Mouse (Mus musculus): ENCODE data around the gene Mfsd2a. TPM values are rescaled to one million over a fixed set of nuclear protein-coding genes. Genes with fewer than 3 reads are reported as not detected.
"Not testable (repeated sequence)": the region's sequence is repeated elsewhere in the genome, so short reads cannot be mapped to it uniquely, and the experiment has no call there.

Mfsd2a gene
- total and polyA plus RNA-seq, 3 experiments, result 0.11 TPM; not detected in 2

GRCm38 (mm10) chr4:122991177-122991576, 30.2 kb upstream of the Mfsd2a start:
- H3K4me1 ChIP-seq (ENCODE audit: insufficient read depth, low read depth, low read length), result peaks cover 6% of the 10 kb centered on the region; the same call in 1 of the 2 replicates
- DNase-seq (ENCODE audit: low spot score) (no peak), ATAC-seq (ENCODE audit: extremely low read depth, insufficient number of reproducible peaks, low FRiP score, poor library complexity, severe bottlenecking) (no peak)
- H3K27me3 ChIP-seq (ENCODE audit: insufficient read depth, low read length), result peaks cover 18% of the 10 kb centered on the region
- H3K36me3 ChIP-seq (replicated peaks), result no peaks in the 10 kb centered on the region
- no peaks in the 10 kb centered on the region for H3K9me3 ChIP-seq (replicated peaks)
- TF ChIP-seq TAL1 (conservative IDR thresholded peaks at IDR 0.05; ENCODE audit: low read depth, low read length) (no peak), GATA1 (IDR thresholded peaks at IDR 0.05; ENCODE audit: borderline replicate concordance, low read length) (no peak), POLR2AphosphoS5 (IDR thresholded peaks at IDR 0.05; ENCODE audit: insufficient replicate concordance, low read depth, low read length) (no peak), CTCF (IDR thresholded peaks at IDR 0.05; ENCODE audit: low read depth, low read length) (no peak)
- no peak overlapping the region for H3K4me3 ChIP-seq (ENCODE audit: low read depth, low read length)

- H3K9me3 ChIP-seq (replicated peaks); ATAC-seq (ENCODE audit: extremely low read depth, insufficient number of reproducible peaks, low FRiP score, poor library complexity, severe bottlenecking); H3K4me3 ChIP-seq (ENCODE audit: low read depth, low read length); H3K36me3 ChIP-seq (replicated peaks); H3K4me1 ChIP-seq (ENCODE audit: insufficient read depth, low read depth, low read length); DNase-seq (ENCODE audit: low spot score): not testable (repeated sequence)
- peaks cover 19% of the 10 kb centered on the region for H3K27me3 ChIP-seq (ENCODE audit: insufficient read depth, low read length)
Observed at GRCm38 (mm10) chr4:122988004-122988403, 27.0 kb upstream of the Mfsd2a start.

- no peaks in the 10 kb centered on the region for H3K36me3 ChIP-seq (replicated peaks)
- peaks cover 17% of the 10 kb centered on the region for H3K27me3 ChIP-seq (ENCODE audit: insufficient read depth, low read length)
- no peak overlapping the region for H3K4me3 ChIP-seq (ENCODE audit: low read depth, low read length)
- H3K4me1 ChIP-seq (ENCODE audit: insufficient read depth, low read depth, low read length), result no peaks in the 10 kb centered on the region
- no peak for TF ChIP-seq GATA2 (IDR thresholded peaks at IDR 0.05; ENCODE audit: borderline replicate concordance, low read depth, low read length)
- TF ChIP-seq TAL1 (conservative IDR thresholded peaks at IDR 0.05; ENCODE audit: low read depth, low read length), result no peak
- no peak for TF ChIP-seq GATA1 (IDR thresholded peaks at IDR 0.05; ENCODE audit: borderline replicate concordance, low read length)
- TF ChIP-seq POLR2AphosphoS5 (IDR thresholded peaks at IDR 0.05; ENCODE audit: insufficient replicate concordance, low read depth, low read length), result no peak
- TF ChIP-seq CTCF (IDR thresholded peaks at IDR 0.05; ENCODE audit: low read depth, low read length), result no peak
- DNase-seq (ENCODE audit: low spot score) (no peak), ATAC-seq (ENCODE audit: extremely low read depth, insufficient number of reproducible peaks, low FRiP score, poor library complexity, severe bottlenecking) (no peak)
- no peaks in the 10 kb centered on the region for H3K9me3 ChIP-seq (replicated peaks)
Observed at GRCm38 (mm10) chr4:122987421-122987820, 26.4 kb upstream of the Mfsd2a start.

- peak; percentile 45 for ATAC-seq (ENCODE audit: extremely low read depth, insufficient number of reproducible peaks, low FRiP score, poor library complexity, severe bottlenecking)
- H3K27me3 ChIP-seq (ENCODE audit: insufficient read depth, low read length), result peaks cover 28% of the 10 kb centered on the region
- H3K4me1 ChIP-seq (ENCODE audit: insufficient read depth, low read depth, low read length), result no peaks in the 10 kb centered on the region
- no peaks in the 10 kb centered on the region for H3K36me3 ChIP-seq (replicated peaks)
- H3K4me3 ChIP-seq (ENCODE audit: low read depth, low read length), result no peak overlapping the region
- peak; percentile 35 for DNase-seq (ENCODE audit: low spot score)
- H3K9me3 ChIP-seq (replicated peaks), result no peaks in the 10 kb centered on the region
- TF ChIP-seq GATA2 (IDR thresholded peaks at IDR 0.05; ENCODE audit: borderline replicate concordance, low read depth, low read length) (no peak), TAL1 (conservative IDR thresholded peaks at IDR 0.05; ENCODE audit: low read depth, low read length) (no peak), CTCF (IDR thresholded peaks at IDR 0.05; ENCODE audit: low read depth, low read length) (0 out of 2 replicates have a peak, but pooled peaks have one; percentile 7), POLR2AphosphoS5 (IDR thresholded peaks at IDR 0.05; ENCODE audit: insufficient replicate concordance, low read depth, low read length) (no peak), GATA1 (IDR thresholded peaks at IDR 0.05; ENCODE audit: borderline replicate concordance, low read length) (no peak)
Observed at GRCm38 (mm10) chr4:122985110-122985509, 24.1 kb upstream of the Mfsd2a start.

GRCm38 (mm10) chr4:122983486-122984261, 22.7 kb upstream of the Mfsd2a start:
- Histone ChIP-seq H3K27me3 (ENCODE audit: insufficient read depth, low read length) (peaks cover 32% of the 10 kb centered on the region), H3K36me3 (replicated peaks) (no peaks in the 10 kb centered on the region), H3K4me3 (ENCODE audit: low read depth, low read length) (no peak overlapping the region), H3K9me3 (replicated peaks) (no peaks in the 10 kb centered on the region), H3K4me1 (ENCODE audit: insufficient read depth, low read depth, low read length) (no peaks in the 10 kb centered on the region)
- ATAC-seq (ENCODE audit: extremely low read depth, insufficient number of reproducible peaks, low FRiP score, poor library complexity, severe bottlenecking) (no peak), DNase-seq (ENCODE audit: low spot score) (no peak)
- no peak for TF ChIP-seq POLR2AphosphoS5 (IDR thresholded peaks at IDR 0.05; ENCODE audit: insufficient replicate concordance, low read depth, low read length)
- no peak for TF ChIP-seq GATA1 (IDR thresholded peaks at IDR 0.05; ENCODE audit: borderline replicate concordance, low read length)
- TF ChIP-seq TAL1 (conservative IDR thresholded peaks at IDR 0.05; ENCODE audit: low read depth, low read length), result no peak
- no peak for TF ChIP-seq CTCF (IDR thresholded peaks at IDR 0.05; ENCODE audit: low read depth, low read length)
- no peak for TF ChIP-seq GATA2 (IDR thresholded peaks at IDR 0.05; ENCODE audit: borderline replicate concordance, low read depth, low read length)

GRCm38 (mm10) chr4:122982537-122982936, 21.5 kb upstream of the Mfsd2a start:
- H3K27me3 ChIP-seq (ENCODE audit: insufficient read depth, low read length), result peaks cover 32% of the 10 kb centered on the region
- DNase-seq (ENCODE audit: low spot score) (no peak), ATAC-seq (ENCODE audit: extremely low read depth, insufficient number of reproducible peaks, low FRiP score, poor library complexity, severe bottlenecking) (no peak)
- H3K4me3 ChIP-seq (ENCODE audit: low read depth, low read length), result no peak overlapping the region
- H3K4me1 ChIP-seq (ENCODE audit: insufficient read depth, low read depth, low read length), result no peaks in the 10 kb centered on the region
- no peaks in the 10 kb centered on the region for H3K36me3 ChIP-seq (replicated peaks)
- no peaks in the 10 kb centered on the region for H3K9me3 ChIP-seq (replicated peaks)
- TF ChIP-seq CTCF (IDR thresholded peaks at IDR 0.05; ENCODE audit: low read depth, low read length) (no peak), GATA2 (IDR thresholded peaks at IDR 0.05; ENCODE audit: borderline replicate concordance, low read depth, low read length) (no peak), TAL1 (conservative IDR thresholded peaks at IDR 0.05; ENCODE audit: low read depth, low read length) (no peak), POLR2AphosphoS5 (IDR thresholded peaks at IDR 0.05; ENCODE audit: insufficient replicate concordance, low read depth, low read length) (no peak), GATA1 (IDR thresholded peaks at IDR 0.05; ENCODE audit: borderline replicate concordance, low read length) (no peak)
